Mouse (Mus musculus): ENCODE data around the gene A4galt. TPM values are rescaled to one million over a fixed set of nuclear protein-coding genes. Genes with fewer than 3 reads are reported as not detected.

The A4galt gene
- polyA plus RNA-seq, 1 experiment = 2.3 TPM

DNA sequence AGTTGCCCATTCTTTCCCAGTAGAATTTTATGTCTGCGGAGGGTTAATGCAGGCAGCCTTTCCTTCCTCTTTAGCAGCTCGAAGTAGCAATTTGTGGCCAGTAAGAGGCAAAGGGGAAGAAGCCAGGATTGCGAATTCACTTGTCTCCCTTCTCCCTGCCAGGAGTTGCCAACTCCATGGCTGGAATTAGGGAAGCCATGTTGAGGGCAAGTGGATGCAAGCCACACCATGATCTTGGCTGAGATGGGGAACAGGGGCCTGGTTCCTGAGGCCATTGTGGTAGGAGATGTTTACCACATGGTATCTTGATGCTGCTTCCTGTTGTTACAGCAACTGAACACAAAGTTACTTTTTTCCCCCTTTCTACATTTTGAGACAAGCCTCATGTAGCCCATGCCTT lies 43.4 kb upstream of the A4galt start:
- H3K4me1 ChIP-seq (ENCODE audit: control insufficient read depth, insufficient read depth, low read length) = peaks cover 12% of the 10 kb centered on the region
- no peaks in the 10 kb centered on the region for H3K27me3 ChIP-seq (ENCODE audit: control insufficient read depth, insufficient read depth, low read length)
- no peaks in the 10 kb centered on the region for H3K36me3 ChIP-seq (ENCODE audit: control insufficient read depth, insufficient read depth, low read length)

GRCm38 (mm10) chr15:83293706-83294645 lies 42.4 kb upstream of the A4galt start:
- TF ChIP-seq POLR2A (IDR thresholded peaks at IDR 0.05; ENCODE audit: control insufficient read depth, low read depth, low read length) (no peak), CTCF (IDR thresholded peaks at IDR 0.05; ENCODE audit: control insufficient read depth, insufficient read depth, insufficient replicate concordance, low read depth, low read length) (no peak)
- Histone ChIP-seq H3K4me3 (ENCODE audit: control insufficient read depth, low read depth, low read length) (no peak overlapping the region), H3K36me3 (ENCODE audit: control insufficient read depth, insufficient read depth, low read length) (no peaks in the 10 kb centered on the region), H3K27me3 (ENCODE audit: control insufficient read depth, insufficient read depth, low read length) (no peaks in the 10 kb centered on the region), H3K27ac (ENCODE audit: control insufficient read depth, insufficient read depth, low read depth, low read length) (peak overlapping the region; percentile 37), H3K4me1 (ENCODE audit: control insufficient read depth, insufficient read depth, low read length) (peaks cover 12% of the 10 kb centered on the region)

More for the DNA sequence above, 43.4 kb upstream of the A4galt start:
- TF ChIP-seq POLR2A (IDR thresholded peaks at IDR 0.05; ENCODE audit: control insufficient read depth, low read depth, low read length) = no peak
- TF ChIP-seq CTCF (IDR thresholded peaks at IDR 0.05; ENCODE audit: control insufficient read depth, insufficient read depth, insufficient replicate concordance, low read depth, low read length) = no peak
- H3K4me3 ChIP-seq (ENCODE audit: control insufficient read depth, low read depth, low read length) = no peak overlapping the region
- peak overlapping the region; percentile 37; the same call in 1 of the 2 replicates for H3K27ac ChIP-seq (ENCODE audit: control insufficient read depth, insufficient read depth, low read depth, low read length)

- Histone ChIP-seq H3K4me3 (ENCODE audit: control insufficient read depth, low read depth, low read length) (no peak overlapping the region), H3K27me3 (ENCODE audit: control insufficient read depth, insufficient read depth, low read length) (no peaks in the 10 kb centered on the region), H3K36me3 (ENCODE audit: control insufficient read depth, insufficient read depth, low read length) (no peaks in the 10 kb centered on the region), H3K4me1 (ENCODE audit: control insufficient read depth, insufficient read depth, low read length) (peaks cover 12% of the 10 kb centered on the region), H3K27ac (ENCODE audit: control insufficient read depth, insufficient read depth, low read depth, low read length) (peak overlapping the region; percentile 24; the same call in 1 of the 2 replicates)
- TF ChIP-seq CTCF (IDR thresholded peaks at IDR 0.05; ENCODE audit: control insufficient read depth, insufficient read depth, insufficient replicate concordance, low read depth, low read length) = no peak
- TF ChIP-seq POLR2A (IDR thresholded peaks at IDR 0.05; ENCODE audit: control insufficient read depth, low read depth, low read length) = no peak
These were observed 41.6 kb upstream of the A4galt start for GRCm38 (mm10) chr15:83293144-83293543.

DNA sequence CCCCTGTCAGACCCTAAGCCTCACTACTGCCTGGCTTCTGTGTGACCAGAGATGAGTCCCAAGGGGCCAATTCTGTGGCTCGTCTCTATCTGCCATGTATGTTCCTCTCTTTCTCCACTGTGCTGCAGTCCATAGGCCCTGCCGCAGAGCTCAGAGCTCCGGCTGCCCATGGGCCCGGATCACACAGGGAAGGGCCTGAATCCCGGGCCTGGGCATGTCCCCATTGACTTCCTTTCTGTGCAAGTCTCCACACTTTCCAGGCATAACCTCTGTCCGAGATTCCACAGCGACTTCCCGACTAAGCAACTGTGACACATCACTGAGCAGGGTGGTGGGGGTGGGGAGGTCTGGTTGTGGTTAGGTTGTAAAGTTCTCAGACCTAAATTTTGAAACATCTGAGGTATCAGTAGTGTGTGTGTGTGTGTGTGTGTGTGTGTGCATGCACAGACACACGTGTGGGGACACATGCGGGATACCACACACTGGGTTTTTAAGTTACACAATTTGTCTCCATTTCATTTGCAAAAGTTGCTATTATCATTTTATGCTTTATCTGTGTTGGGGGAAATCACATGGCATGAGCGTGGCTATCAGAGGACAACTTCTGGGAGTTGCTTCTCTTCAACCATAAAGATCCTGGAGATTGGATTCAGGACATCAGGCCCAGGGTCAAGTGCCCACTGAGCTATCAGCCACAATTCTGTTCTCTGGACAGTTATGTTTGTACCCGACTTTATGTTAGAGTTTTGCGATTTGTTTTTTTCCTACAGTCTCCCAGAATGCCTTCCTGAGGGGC lies 40.9 kb upstream of the A4galt start:
- TF ChIP-seq CTCF (IDR thresholded peaks at IDR 0.05; ENCODE audit: control insufficient read depth, insufficient read depth, insufficient replicate concordance, low read depth, low read length) (no peak), POLR2A (IDR thresholded peaks at IDR 0.05; ENCODE audit: control insufficient read depth, low read depth, low read length) (no peak)
- H3K27me3 ChIP-seq (ENCODE audit: control insufficient read depth, insufficient read depth, low read length) = no peaks in the 10 kb centered on the region
- peaks cover 12% of the 10 kb centered on the region for H3K4me1 ChIP-seq (ENCODE audit: control insufficient read depth, insufficient read depth, low read length)
- no peak overlapping the region for H3K4me3 ChIP-seq (ENCODE audit: control insufficient read depth, low read depth, low read length)
- no peaks in the 10 kb centered on the region for H3K36me3 ChIP-seq (ENCODE audit: control insufficient read depth, insufficient read depth, low read length)
- peak overlapping the region; percentile 24; the same call in 1 of the 2 replicates for H3K27ac ChIP-seq (ENCODE audit: control insufficient read depth, insufficient read depth, low read depth, low read length)

GRCm38 (mm10) chr15:83290899-83291298 lies 39.3 kb upstream of the A4galt start:
- Histone ChIP-seq H3K4me3 (ENCODE audit: control insufficient read depth, low read depth, low read length) (no peak overlapping the region), H3K4me1 (ENCODE audit: control insufficient read depth, insufficient read depth, low read length) (peaks cover 12% of the 10 kb centered on the region), H3K27me3 (ENCODE audit: control insufficient read depth, insufficient read depth, low read length) (no peaks in the 10 kb centered on the region), H3K36me3 (ENCODE audit: control insufficient read depth, insufficient read depth, low read length) (no peaks in the 10 kb centered on the region), H3K27ac (ENCODE audit: control insufficient read depth, insufficient read depth, low read depth, low read length) (no peak overlapping the region)
- TF ChIP-seq POLR2A (IDR thresholded peaks at IDR 0.05; ENCODE audit: control insufficient read depth, low read depth, low read length) (no peak), CTCF (IDR thresholded peaks at IDR 0.05; ENCODE audit: control insufficient read depth, insufficient read depth, insufficient replicate concordance, low read depth, low read length) (no peak)

DNA sequence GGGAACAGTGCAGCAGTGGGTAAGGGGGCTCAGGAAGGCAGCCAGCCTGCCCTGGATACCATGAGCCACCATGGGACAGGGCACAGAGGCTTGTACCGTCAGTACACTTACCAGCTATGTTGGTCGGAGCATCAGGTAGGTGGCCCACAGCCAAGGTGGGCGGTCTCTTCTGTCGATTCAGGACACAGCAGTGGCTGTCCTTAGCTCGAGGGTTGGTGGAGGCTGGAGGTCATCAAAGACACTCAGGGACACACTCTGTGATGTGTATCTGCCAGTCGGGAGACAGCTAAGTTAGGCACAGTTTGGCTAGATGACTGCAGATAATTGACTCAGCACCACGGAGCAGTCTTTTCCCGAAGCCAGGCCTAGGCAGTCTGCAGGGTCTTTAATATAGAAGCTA lies 33.3 kb upstream of the A4galt start:
- no peak overlapping the region for H3K27ac ChIP-seq (ENCODE audit: control insufficient read depth, insufficient read depth, low read depth, low read length)
- H3K4me3 ChIP-seq (ENCODE audit: control insufficient read depth, low read depth, low read length) = no peak overlapping the region
- TF ChIP-seq POLR2A (IDR thresholded peaks at IDR 0.05; ENCODE audit: control insufficient read depth, low read depth, low read length) = no peak
- TF ChIP-seq CTCF (IDR thresholded peaks at IDR 0.05; ENCODE audit: control insufficient read depth, insufficient read depth, insufficient replicate concordance, low read depth, low read length) = no peak

DNA sequence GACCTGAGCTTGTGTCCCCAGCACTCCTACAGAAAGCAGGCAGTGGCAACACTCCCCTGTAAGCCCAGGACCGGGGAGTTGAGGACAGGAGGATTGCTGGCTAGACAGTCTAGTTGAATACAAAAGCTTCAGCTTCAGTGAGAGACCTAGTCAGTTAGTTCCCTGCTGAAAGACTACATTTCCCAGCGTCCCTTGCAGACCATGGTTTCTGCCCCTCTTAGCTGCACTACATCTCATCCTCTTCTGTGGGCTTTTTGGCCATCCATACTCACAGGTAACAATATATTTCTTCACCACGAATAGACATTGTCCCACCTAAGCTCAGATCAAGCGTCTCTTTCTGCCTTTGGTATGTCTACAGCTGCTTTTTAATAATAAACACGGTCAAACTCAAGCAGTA lies 30.8 kb upstream of the A4galt start:
- Histone ChIP-seq H3K4me3 (ENCODE audit: control insufficient read depth, low read depth, low read length) (no peak overlapping the region), H3K27me3 (ENCODE audit: control insufficient read depth, insufficient read depth, low read length) (no peaks in the 10 kb centered on the region), H3K36me3 (ENCODE audit: control insufficient read depth, insufficient read depth, low read length) (no peaks in the 10 kb centered on the region), H3K4me1 (ENCODE audit: control insufficient read depth, insufficient read depth, low read length) (no peaks in the 10 kb centered on the region; the same call in 1 of the 2 replicates), H3K27ac (ENCODE audit: control insufficient read depth, insufficient read depth, low read depth, low read length) (no peak overlapping the region)
- TF ChIP-seq CTCF (IDR thresholded peaks at IDR 0.05; ENCODE audit: control insufficient read depth, insufficient read depth, insufficient replicate concordance, low read depth, low read length) = no peak

More for the DNA sequence above, 33.3 kb upstream of the A4galt start:
- Histone ChIP-seq H3K27me3 (ENCODE audit: control insufficient read depth, insufficient read depth, low read length) (no peaks in the 10 kb centered on the region), H3K36me3 (ENCODE audit: control insufficient read depth, insufficient read depth, low read length) (no peaks in the 10 kb centered on the region), H3K4me1 (ENCODE audit: control insufficient read depth, insufficient read depth, low read length) (no peaks in the 10 kb centered on the region; the same call in 1 of the 2 replicates)
